Mouse (Mus musculus): Measurements from ENCODE around the gene Axin1. TPM values are rescaled to one million over a fixed set of nuclear protein-coding genes. Genes with fewer than 3 reads are reported as not detected.

The Axin1 gene
- polyA plus RNA-seq, 1 experiment from 2014 or later: 6.6 TPM

- WGBS: 62% methylated on average over 4 of the region's 4 CpGs
- peaks cover 15% of the 10 kb centered on the region for H3K4me1 ChIP-seq (ENCODE audit: control insufficient read depth, insufficient read depth, low read length)
- no peak within 1 kb of the TSS; the same call in 1 of the 2 replicates for H3K9ac ChIP-seq (ENCODE audit: low read length)
- no peaks in the 10 kb centered on the region for H3K9me3 ChIP-seq (replicated peaks; ENCODE audit: control insufficient read depth, low read length)
- no peak within 1 kb of the TSS for H3K4me3 ChIP-seq (replicated peaks; ENCODE audit: low read length)
- H3K4me2 ChIP-seq (ENCODE audit: low read depth, low read length): no peak within 1 kb of the TSS; the same call in 1 of the 2 replicates
- ATAC-seq (ENCODE audit: insufficient read depth, low FRiP score): no peak
- peaks cover 25% of the 10 kb centered on the region for H3K36me3 ChIP-seq (ENCODE audit: control insufficient read depth, insufficient read depth, low read length)
- H3K27me3 ChIP-seq (ENCODE audit: control insufficient read depth, insufficient read depth, low read length): peaks cover 13% of the 10 kb centered on the region
- H3K27ac ChIP-seq (ENCODE audit: low read length): peak within 1 kb of the TSS; percentile 27; the same call in 1 of the 2 replicates
Measured at GRCm38 (mm10) chr17:26198892-26199291, 60.4 kb downstream of the Axin1 start, which contains the start of gene Pdia2. Gene Pdia2 (minus strand): TSS chr17:26199087.

- Histone ChIP-seq H3K4me3 (replicated peaks; ENCODE audit: low read length) (peak overlapping the region; percentile 58), H3K36me3 (ENCODE audit: control insufficient read depth, insufficient read depth, low read length) (peaks cover 16% of the 10 kb centered on the region; the same call in 1 of the 2 replicates), H3K27ac (ENCODE audit: low read length) (peak overlapping the region; percentile 60), H3K9ac (ENCODE audit: low read length) (peak overlapping the region; percentile 78), H3K27me3 (ENCODE audit: control insufficient read depth, insufficient read depth, low read length) (peaks cover 13% of the 10 kb centered on the region), H3K4me2 (ENCODE audit: low read depth, low read length) (peak overlapping the region; percentile 87), H3K4me1 (ENCODE audit: control insufficient read depth, insufficient read depth, low read length) (peaks cover 15% of the 10 kb centered on the region), H3K9me3 (replicated peaks; ENCODE audit: control insufficient read depth, low read length) (no peaks in the 10 kb centered on the region)
- ATAC-seq (ENCODE audit: insufficient read depth, low FRiP score): peak; percentile 70
- under 1% methylated on average over 84 of the region's 92 CpGs for WGBS
Measured at GRCm38 (mm10) chr17:26200831-26201705, 62.6 kb downstream of the Axin1 start.

- Histone ChIP-seq H3K27me3 (ENCODE audit: control insufficient read depth, insufficient read depth, low read length) (peaks cover 13% of the 10 kb centered on the region), H3K4me1 (ENCODE audit: control insufficient read depth, insufficient read depth, low read length) (peaks cover 15% of the 10 kb centered on the region), H3K27ac (ENCODE audit: low read length) (no peak overlapping the region), H3K4me3 (replicated peaks; ENCODE audit: low read length) (no peak overlapping the region), H3K36me3 (ENCODE audit: control insufficient read depth, insufficient read depth, low read length) (peaks cover 12% of the 10 kb centered on the region; the same call in 1 of the 2 replicates), H3K4me2 (ENCODE audit: low read depth, low read length) (no peak overlapping the region), H3K9ac (ENCODE audit: low read length) (no peak overlapping the region), H3K9me3 (replicated peaks; ENCODE audit: control insufficient read depth, low read length) (no peaks in the 10 kb centered on the region)
- ATAC-seq (ENCODE audit: insufficient read depth, low FRiP score): no peak
Measured at GRCm38 (mm10) chr17:26201998-26202397, 63.5 kb downstream of the Axin1 start.

- 2% methylated on average over 22 of the region's 22 CpGs for WGBS
- peak within 1 kb of the TSS; percentile 59 for H3K4me3 ChIP-seq (replicated peaks; ENCODE audit: low read length)
- ATAC-seq (ENCODE audit: insufficient read depth, low FRiP score): no peak
- peaks cover 4% of the 10 kb centered on the region; the same call in 1 of the 2 replicates for H3K36me3 ChIP-seq (ENCODE audit: control insufficient read depth, insufficient read depth, low read length)
- peaks cover 15% of the 10 kb centered on the region for H3K4me1 ChIP-seq (ENCODE audit: control insufficient read depth, insufficient read depth, low read length)
- H3K9ac ChIP-seq (ENCODE audit: low read length): peak within 1 kb of the TSS; percentile 66
- H3K9me3 ChIP-seq (replicated peaks; ENCODE audit: control insufficient read depth, low read length): no peaks in the 10 kb centered on the region
- H3K27ac ChIP-seq (ENCODE audit: low read length): 0 out of 2 replicates have a peak within 1 kb of the TSS, but pooled peaks have one; percentile 11
- peaks cover 13% of the 10 kb centered on the region for H3K27me3 ChIP-seq (ENCODE audit: control insufficient read depth, insufficient read depth, low read length)
- peak within 1 kb of the TSS; percentile 94 for H3K4me2 ChIP-seq (ENCODE audit: low read depth, low read length)
Measured at GRCm38 (mm10) chr17:26202737-26203136, 64.2 kb downstream of the Axin1 start, which contains the start of gene Rgs11. Gene Rgs11 (plus strand): TSS chr17:26202951.

- Histone ChIP-seq H3K4me2 (ENCODE audit: low read depth, low read length) (peak overlapping the region; percentile 94), H3K9me3 (replicated peaks; ENCODE audit: control insufficient read depth, low read length) (no peaks in the 10 kb centered on the region), H3K27me3 (ENCODE audit: control insufficient read depth, insufficient read depth, low read length) (peaks cover 13% of the 10 kb centered on the region), H3K36me3 (ENCODE audit: control insufficient read depth, insufficient read depth, low read length) (no peaks in the 10 kb centered on the region), H3K4me3 (replicated peaks; ENCODE audit: low read length) (peak overlapping the region; percentile 59), H3K9ac (ENCODE audit: low read length) (peak overlapping the region; percentile 66), H3K27ac (ENCODE audit: low read length) (no peak overlapping the region), H3K4me1 (ENCODE audit: control insufficient read depth, insufficient read depth, low read length) (peaks cover 15% of the 10 kb centered on the region)
- peak; percentile 37; the same call in 1 of the 2 replicates for ATAC-seq (ENCODE audit: insufficient read depth, low FRiP score)
- 1% methylated on average over 30 of the region's 30 CpGs for WGBS
Measured at GRCm38 (mm10) chr17:26203321-26203811, 64.9 kb downstream of the Axin1 start.

- H3K9ac ChIP-seq (ENCODE audit: low read length): no peak overlapping the region; the same call in 1 of the 2 replicates
- no peak overlapping the region for H3K4me2 ChIP-seq (ENCODE audit: low read depth, low read length)
- H3K4me3 ChIP-seq (replicated peaks; ENCODE audit: low read length): no peak overlapping the region
- 38% methylated on average over 11 of the region's 11 CpGs for WGBS
- no peaks in the 10 kb centered on the region for H3K9me3 ChIP-seq (replicated peaks; ENCODE audit: control insufficient read depth, low read length)
- peaks cover 15% of the 10 kb centered on the region for H3K4me1 ChIP-seq (ENCODE audit: control insufficient read depth, insufficient read depth, low read length)
- no peak for ATAC-seq (ENCODE audit: insufficient read depth, low FRiP score)
- H3K36me3 ChIP-seq (ENCODE audit: control insufficient read depth, insufficient read depth, low read length): no peaks in the 10 kb centered on the region
- no peak overlapping the region for H3K27ac ChIP-seq (ENCODE audit: low read length)
- H3K27me3 ChIP-seq (ENCODE audit: control insufficient read depth, insufficient read depth, low read length): peaks cover 13% of the 10 kb centered on the region
Measured at GRCm38 (mm10) chr17:26204766-26205165, 66.3 kb downstream of the Axin1 start.

- no peak overlapping the region for H3K9ac ChIP-seq (ENCODE audit: low read length)
- ATAC-seq (ENCODE audit: insufficient read depth, low FRiP score): no peak
- H3K4me3 ChIP-seq (replicated peaks; ENCODE audit: low read length): no peak overlapping the region
- peaks cover 13% of the 10 kb centered on the region for H3K4me1 ChIP-seq (ENCODE audit: control insufficient read depth, insufficient read depth, low read length)
- no peaks in the 10 kb centered on the region for H3K36me3 ChIP-seq (ENCODE audit: control insufficient read depth, insufficient read depth, low read length)
- H3K27ac ChIP-seq (ENCODE audit: low read length): no peak overlapping the region
- no peaks in the 10 kb centered on the region for H3K9me3 ChIP-seq (replicated peaks; ENCODE audit: control insufficient read depth, low read length)
- H3K4me2 ChIP-seq (ENCODE audit: low read depth, low read length): no peak overlapping the region
- peaks cover 11% of the 10 kb centered on the region for H3K27me3 ChIP-seq (ENCODE audit: control insufficient read depth, insufficient read depth, low read length)
- 45% methylated on average over 1 of the region's 1 CpGs for WGBS
Measured at GRCm38 (mm10) chr17:26206392-26206791, 67.9 kb downstream of the Axin1 start.

GRCm38 (mm10) chr17:26207686-26208085 is 69.2 kb downstream of the Axin1 start, which contains the start of gene Arhgdig:
Gene Arhgdig (minus strand): TSS chr17:26207786.
- Histone ChIP-seq H3K36me3 (ENCODE audit: control insufficient read depth, insufficient read depth, low read length) (no peaks in the 10 kb centered on the region), H3K9ac (ENCODE audit: low read length) (no peak within 1 kb of the TSS), H3K27me3 (ENCODE audit: control insufficient read depth, insufficient read depth, low read length) (no peaks in the 10 kb centered on the region; the same call in none of the 2 replicates), H3K4me1 (ENCODE audit: control insufficient read depth, insufficient read depth, low read length) (peaks cover 8% of the 10 kb centered on the region), H3K4me3 (replicated peaks; ENCODE audit: low read length) (no peak within 1 kb of the TSS), H3K9me3 (replicated peaks; ENCODE audit: control insufficient read depth, low read length) (no peaks in the 10 kb centered on the region), H3K27ac (ENCODE audit: low read length) (no peak within 1 kb of the TSS), H3K4me2 (ENCODE audit: low read depth, low read length) (no peak within 1 kb of the TSS)
- ATAC-seq (ENCODE audit: insufficient read depth, low FRiP score): no peak
- 84% methylated on average over 12 of the region's 12 CpGs for WGBS

GRCm38 (mm10) chr17:26212241-26212640 is 73.8 kb downstream of the Axin1 start:
- Histone ChIP-seq H3K9me3 (replicated peaks; ENCODE audit: control insufficient read depth, low read length) (no peaks in the 10 kb centered on the region), H3K4me1 (ENCODE audit: control insufficient read depth, insufficient read depth, low read length) (no peaks in the 10 kb centered on the region), H3K36me3 (ENCODE audit: control insufficient read depth, insufficient read depth, low read length) (no peaks in the 10 kb centered on the region), H3K4me2 (ENCODE audit: low read depth, low read length) (no peak overlapping the region), H3K27me3 (ENCODE audit: control insufficient read depth, insufficient read depth, low read length) (no peaks in the 10 kb centered on the region), H3K9ac (ENCODE audit: low read length) (no peak overlapping the region), H3K27ac (ENCODE audit: low read length) (peak overlapping the region; percentile 46; the same call in 1 of the 2 replicates), H3K4me3 (replicated peaks; ENCODE audit: low read length) (no peak overlapping the region)
- ATAC-seq (ENCODE audit: insufficient read depth, low FRiP score): peak; percentile 44
- 76% methylated on average over 7 of the region's 7 CpGs for WGBS

All from stomach, embryonic 16.5 days (tissue).